Mouse (Mus musculus) cerebellum, postnatal 14 days (tissue): ENCODE measurements at regions not wholly inside any gene's neighbourhood (a gene's known extent, or its start where the extent isn't known, plus 50 kb on each side); places are given as distances from the start of the nearest gene placed in this dataset.

Experiments
- DNase-seq, 2 experiments: peaks; one replicate each; pipeline ENCODE4 v3.0.0; 2021; ENCODE audit warnings: mixed read lengths in 2 of 2

DNA sequence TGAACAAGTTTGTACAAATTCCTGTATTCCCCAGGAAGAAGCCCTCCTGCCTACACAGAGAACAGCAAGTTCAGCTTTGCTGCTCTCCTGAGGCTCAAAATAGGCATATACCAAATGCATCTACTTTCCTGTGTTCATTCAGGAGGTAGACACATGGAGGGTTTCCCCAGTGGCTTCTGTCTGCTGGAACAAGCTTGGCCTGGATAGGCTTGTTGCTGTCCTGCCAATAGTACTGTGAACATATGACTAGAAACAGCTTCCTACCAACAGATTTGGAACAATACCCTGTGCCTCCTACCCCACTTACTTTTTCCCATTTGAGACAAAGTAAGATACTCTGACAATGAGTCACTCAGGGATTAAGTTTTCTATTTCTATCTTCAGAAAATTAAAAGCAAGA lies 93.8 kb upstream of the Wdpcp start:
- no peak for DNase-seq

DNA sequence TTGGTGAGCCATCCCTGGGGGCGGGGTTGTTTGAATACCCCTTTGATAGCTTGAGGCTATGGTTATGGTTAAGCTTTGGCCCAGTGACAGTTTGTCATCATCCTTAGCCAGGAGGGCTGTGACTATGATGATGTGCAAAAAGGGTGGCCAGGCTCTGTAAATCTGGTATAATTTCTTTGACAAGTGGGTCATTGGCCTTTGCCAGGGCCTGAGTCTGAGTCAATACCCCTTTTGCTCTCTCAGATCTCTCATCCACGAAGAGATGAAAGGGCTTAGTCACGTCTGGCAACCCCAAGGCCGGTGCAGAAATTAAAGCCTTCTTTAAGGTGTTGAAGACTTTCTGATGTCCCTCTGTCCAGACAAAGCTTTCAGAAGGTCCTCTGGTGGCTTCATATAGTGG lies 99.7 kb upstream of the Ugp2 start:
- no peak for DNase-seq

DNA sequence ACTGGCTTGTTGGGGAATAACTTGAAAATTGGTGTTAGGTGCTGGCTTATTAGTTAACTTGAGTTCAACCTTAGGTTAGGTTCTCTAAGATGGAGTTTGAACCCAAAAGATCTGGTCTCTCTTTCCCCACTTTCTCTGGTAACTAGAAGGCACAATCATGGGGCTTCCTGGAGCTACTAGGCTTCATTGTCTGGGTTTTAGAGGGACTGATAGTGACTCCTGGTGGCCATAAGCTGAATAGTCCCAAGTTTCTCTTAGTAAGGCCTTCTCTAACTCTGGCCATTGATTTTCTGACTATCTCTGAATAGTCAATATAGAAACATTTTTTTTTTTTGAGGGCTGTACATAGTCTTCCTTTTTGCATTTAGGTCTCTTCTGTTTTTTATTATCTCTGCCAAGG lies 97.5 kb upstream of the Ugp2 start:
- no peak for DNase-seq

DNA sequence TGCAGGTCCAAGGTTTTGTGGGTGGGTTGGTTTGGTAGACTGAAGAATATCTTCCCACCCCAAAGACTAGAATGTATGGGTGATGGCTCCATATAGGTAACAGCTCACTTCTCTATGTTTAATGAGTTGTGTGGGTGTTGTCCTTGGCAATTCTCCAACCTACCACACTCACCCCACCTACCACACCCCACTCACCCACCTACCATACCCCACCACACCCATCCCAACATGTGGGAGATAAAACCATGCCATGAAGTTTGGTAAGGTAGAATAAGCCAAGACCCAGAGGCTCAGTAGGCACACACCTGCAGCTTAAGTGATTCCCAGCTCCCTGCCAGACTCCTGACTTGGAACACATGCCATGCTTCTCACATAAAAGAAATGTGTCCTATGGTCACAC lies 89.0 kb upstream of the Ugp2 start:
- DNase-seq, result no peak

DNA sequence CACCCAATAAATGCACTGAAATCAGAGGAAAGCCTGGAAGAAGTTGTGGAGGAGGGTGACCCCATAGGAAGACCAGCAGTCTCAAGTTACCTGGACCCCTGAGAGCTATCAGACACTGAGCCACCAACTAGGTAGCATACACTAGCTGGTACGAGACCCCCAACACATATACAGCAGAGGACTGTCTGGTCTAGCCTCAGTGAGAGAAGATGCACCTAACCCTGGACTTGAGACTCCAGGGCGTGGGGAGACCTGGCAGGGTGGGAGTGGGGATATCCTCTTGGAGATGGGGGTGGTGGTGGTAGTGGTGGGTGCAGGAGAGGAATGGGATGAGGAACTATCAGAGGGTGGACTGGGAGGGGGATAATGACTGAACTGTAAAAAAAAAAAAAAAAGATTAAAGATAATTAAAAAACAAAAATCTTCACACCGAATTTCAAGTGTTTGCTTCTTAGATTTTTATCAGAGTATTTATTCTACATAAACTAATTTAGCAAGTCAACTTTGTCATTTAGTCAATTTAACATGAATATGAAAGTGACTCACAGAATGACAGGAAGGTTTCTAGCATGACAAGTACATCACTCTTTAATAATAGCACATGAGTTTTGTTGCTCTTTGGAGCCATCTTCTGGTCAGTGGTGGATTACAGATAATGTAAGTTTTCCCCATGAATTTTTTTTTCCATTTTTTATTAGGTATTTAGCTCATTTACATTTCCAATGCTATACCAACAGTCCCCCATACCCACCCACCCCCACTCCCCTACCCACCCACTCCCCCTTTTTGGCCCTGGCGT lies 82.5 kb upstream of the Ugp2 start:
- peak; percentile 57 to 65 for DNase-seq

DNA sequence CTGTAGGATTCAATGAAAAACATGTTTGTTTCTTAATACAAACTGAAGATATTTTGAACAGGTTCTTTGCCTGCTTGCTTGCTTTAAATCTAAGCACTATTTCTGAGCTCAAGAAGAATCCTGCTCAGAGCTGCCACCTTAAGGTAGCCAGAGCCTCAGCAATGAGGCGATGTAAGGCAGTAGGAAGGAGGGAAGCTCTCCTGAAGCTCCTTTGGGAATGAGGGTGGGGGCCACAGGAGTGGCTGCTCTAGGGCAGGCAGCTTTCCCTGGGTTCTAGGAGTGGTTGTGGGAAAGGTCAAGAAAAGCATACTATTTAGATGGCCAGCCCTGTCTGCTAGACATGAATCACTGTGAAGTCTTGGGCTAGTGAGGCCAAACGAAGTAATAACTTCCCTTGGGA lies 62.7 kb upstream of the Ugp2 start:
- DNase-seq, result peak in 1 of 2 experiments; percentile 4

DNA sequence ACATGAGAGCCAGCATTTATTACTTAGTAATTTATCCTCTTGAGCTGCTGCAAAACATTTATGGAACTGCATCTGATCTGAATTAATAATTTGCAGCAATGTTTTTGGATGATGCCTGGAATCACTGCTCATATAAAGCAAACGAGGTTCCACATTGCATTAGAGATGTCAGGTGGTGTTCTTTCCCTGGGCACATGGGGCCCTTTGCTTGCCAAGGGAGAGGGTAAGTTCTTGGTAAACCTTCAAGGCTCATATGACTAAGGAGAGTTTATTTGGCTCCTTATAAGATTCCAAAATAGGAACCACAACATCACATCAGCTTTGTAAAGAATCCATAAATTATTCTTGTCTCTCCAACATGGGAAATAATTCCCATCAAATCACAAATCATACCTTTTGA lies 59.0 kb upstream of the Ugp2 start:
- no peak for DNase-seq

DNA sequence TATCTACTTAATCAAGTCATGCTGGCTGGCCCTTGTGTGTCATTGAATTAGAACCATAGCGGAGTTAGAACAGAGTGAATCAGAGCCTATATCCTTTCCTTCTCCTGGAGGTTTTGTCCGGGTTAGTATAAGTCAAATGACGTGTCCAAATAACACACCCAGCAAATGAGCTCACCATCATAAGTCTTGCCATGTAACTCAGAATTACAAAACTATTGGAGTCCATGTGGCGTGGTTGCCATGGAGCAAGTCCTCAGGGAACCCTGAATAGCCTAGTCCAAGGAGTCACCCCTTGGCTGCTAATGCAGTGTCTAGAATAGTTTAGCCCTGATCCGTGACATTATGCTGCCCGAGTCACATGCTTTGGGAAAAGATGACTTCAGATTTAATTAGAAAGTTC lies 57.7 kb upstream of the Ugp2 start:
- DNase-seq, result no peak

DNA sequence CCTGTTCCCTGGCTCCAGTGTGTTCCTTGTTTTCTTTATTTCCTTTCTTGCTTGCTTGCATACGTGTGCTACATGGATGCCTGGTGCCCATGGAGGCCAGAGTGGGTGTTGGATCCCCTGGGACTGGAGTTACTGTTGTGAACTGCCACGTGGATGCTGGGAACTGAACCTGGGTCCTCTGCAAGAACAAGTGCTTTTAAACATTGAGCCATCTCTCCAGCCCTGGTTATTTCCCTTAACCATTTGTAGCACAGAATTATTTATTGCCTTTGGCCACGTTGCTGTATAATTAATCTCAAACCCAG lies 57.0 kb upstream of the Ugp2 start:
- no peak for DNase-seq

DNA sequence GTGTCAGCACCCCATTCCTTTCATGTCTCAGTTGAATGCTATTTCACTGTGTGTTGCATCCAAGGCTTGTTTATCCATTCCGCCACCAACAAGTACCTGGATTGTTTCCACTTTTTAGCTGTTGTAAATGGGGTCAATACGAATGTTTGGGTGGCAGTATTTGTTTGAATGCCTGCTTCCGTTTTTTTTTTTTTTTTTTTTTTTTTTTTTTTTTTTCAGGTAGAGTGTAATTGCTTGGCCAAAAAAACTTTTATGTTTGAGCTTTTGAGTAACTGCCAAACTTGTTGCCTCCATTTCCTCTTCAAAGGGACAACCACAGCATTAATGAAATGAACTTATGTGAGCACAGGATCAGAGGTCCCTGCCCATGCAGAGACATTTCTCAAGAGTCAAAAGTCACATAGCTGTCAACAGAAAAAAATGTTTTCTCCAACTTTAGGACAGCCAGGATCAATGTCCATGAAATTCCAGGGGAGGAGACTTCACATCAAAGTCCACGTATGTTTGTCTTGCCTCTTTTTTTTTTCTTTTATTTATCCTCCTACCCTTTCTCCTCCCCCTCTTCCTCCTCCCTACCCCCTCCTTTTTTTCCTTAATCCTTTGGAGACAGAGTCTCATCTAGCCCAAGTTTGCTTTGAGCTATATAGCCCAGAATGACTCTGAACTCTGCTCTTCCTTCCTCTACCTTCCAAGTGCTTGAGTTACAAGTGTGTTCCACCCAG lies 56.5 kb upstream of the Ugp2 start:
- no peak for DNase-seq

DNA sequence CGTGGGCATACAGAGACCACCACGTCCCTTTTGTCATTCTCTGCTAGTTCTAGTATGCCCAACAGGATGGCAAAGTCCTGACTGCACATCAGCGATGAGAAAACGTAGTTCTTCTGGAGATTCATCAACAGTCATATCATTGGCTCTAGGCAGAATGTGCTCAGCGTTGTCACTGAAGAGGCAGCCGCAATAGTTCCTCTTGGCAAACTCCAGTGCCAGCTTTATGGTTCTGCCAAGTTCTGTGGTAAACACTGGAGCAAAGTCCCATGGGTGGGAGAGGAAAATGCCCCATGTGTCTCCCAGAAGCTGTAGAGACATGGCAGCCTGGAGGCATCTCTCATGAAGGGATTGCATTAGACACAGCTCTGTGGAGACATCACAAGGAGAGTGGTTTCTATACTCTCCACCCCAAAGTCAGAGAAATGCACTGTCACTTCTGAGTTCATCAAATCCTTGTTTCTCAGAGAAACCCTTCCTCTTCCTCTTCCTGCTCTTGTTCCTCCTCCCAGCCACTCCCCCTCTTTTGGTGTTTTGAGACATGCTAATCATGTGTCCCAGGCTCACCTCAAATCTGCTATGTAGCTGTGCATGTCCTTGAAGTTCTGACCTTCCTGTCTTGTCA lies 54.6 kb upstream of the Ugp2 start:
- DNase-seq, result peak; percentile 9 to 15

DNA sequence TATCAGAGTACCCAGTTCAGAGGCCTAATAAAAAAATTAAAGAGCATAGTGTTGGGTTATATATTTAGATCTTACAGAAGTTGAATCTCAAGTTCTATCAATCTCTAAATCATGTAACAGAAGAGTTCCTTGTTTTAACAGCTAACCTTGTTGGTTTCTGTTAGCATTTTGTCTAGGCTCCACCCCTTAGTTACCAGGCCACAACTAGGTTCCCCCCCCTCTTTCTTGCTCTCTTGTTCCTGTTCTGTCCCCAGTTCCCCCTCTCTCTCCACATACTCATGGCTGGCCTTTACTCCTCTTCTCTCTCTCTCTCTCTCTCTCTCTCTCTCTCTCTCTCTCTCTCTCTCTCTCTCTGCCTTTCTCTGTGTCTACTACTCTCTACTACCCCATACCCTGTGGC lies 53.3 kb upstream of the Ugp2 start:
- no peak for DNase-seq

DNA sequence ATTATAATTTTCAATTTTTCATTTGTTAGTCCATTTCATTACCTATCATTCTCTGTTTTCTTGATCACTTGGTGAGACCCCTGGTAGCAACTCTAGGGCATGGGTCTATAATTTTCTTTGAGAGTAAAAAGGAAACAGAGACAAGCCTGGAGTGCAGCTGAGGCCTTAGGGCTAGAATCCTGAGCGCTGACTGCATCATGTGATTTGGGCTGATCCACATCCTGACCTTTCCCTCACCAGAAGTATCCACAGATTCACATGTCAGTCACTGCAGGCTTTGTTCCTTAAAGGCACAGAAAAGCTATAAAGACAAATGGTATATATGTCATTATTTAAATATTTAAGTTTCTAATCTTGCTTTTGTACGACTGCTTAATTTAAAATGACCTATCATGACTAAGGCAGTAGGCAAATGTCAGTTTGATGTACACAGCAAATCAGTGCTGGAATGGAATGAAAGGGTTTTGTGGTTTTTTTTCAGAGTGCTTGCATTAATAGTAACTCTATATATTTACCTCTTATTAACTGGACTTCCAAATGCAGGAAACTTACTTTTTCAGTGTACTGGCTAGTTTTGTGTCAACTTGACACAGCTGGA lies 51.4 kb upstream of the Ugp2 start:
- DNase-seq, result no peak
